Mouse (Mus musculus) large intestine, adult 2 months (tissue): ENCODE results near the gene Gm7534. TPM values are rescaled to one million over a fixed set of nuclear protein-coding genes. Genes with fewer than 3 reads are reported as not detected.
"Not testable (repeated sequence)": the region's sequence is repeated elsewhere in the genome, so short reads cannot be mapped to it uniquely, and the experiment has no call there.

Experiments
- DNase-seq: peaks from one replicate; pipeline ENCODE4 v3.0.0-alpha.2; 2012; ENCODE audit warnings: low read depth, low spot score
- WGBS: fragments of 180-500 bp; shearing (Covaris S2); methylation state at CpG from one replicate; pipeline ENCODE4 v1.1.7; 2018; 5-methylcytosine and 5-hydroxymethylcytosine counted together
- polyA plus RNA-seq: library from polyadenylated mRNA; depleted of rRNA; stranded (reverse); fragments of >200 nt; gene quantifications from 2 replicates; pipeline ENCODE4 v1.2.3, GENCODE M21; 2012

Gene Gm7534
- polyA plus RNA-seq, 1 experiment, result not detected

GRCm38 (mm10) chr4:134206488-134207053, 3.8 kb upstream of the Gm7534 start:
- 57% methylated on average over 6 of the region's 6 CpGs for WGBS
- no peak for DNase-seq

- DNase-seq, result no peak
- 86% methylated on average over 17 of the region's 17 CpGs for WGBS
These were observed 614 bp upstream of the Gm7534 start for GRCm38 (mm10) chr4:134203340-134203896.

- no peak for DNase-seq
- WGBS, result 67% methylated on average over 2 of the region's 2 CpGs
These were observed 3.4 kb downstream of the Gm7534 start for GRCm38 (mm10) chr4:134199371-134199770.

- 2% methylated on average over 22 of the region's 22 CpGs for WGBS
- DNase-seq, result no peak
These were observed 16.5 kb downstream of the Gm7534 start for GRCm38 (mm10) chr4:134186268-134186667.

- WGBS, result 87% methylated on average over 3 of the region's 3 CpGs
- DNase-seq, result no peak
These were observed 17.2 kb downstream of the Gm7534 start for GRCm38 (mm10) chr4:134185569-134185968.

- 78% methylated on average over 3 of the region's 3 CpGs for WGBS
- no peak for DNase-seq
These were observed 19.1 kb downstream of the Gm7534 start for GRCm38 (mm10) chr4:134183711-134184110.

GRCm38 (mm10) chr4:134181825-134182224, 21.0 kb downstream of the Gm7534 start:
- DNase-seq, result no peak

GRCm38 (mm10) chr4:134181112-134181511, 21.7 kb downstream of the Gm7534 start:
- no peak for DNase-seq
- 96% methylated on average over 1 of the region's 1 CpGs for WGBS

- no peak for DNase-seq
- WGBS, result 63% methylated on average over 3 of the region's 3 CpGs
These were observed 30.4 kb downstream of the Gm7534 start for GRCm38 (mm10) chr4:134172391-134172790.

GRCm38 (mm10) chr4:134166906-134167305, 35.9 kb downstream of the Gm7534 start:
- DNase-seq, result no peak
- WGBS, result 91% methylated on average over 3 of the region's 3 CpGs

GRCm38 (mm10) chr4:134165548-134166465, 37.0 kb downstream of the Gm7534 start:
- 62% methylated on average over 3 of the region's 3 CpGs for WGBS
- no peak for DNase-seq

GRCm38 (mm10) chr4:134165024-134165423, 37.8 kb downstream of the Gm7534 start:
- 31% methylated on average over 6 of the region's 6 CpGs for WGBS
- no peak for DNase-seq

GRCm38 (mm10) chr4:134164591-134164990, 38.2 kb downstream of the Gm7534 start:
- DNase-seq, result no peak
- WGBS, result 47% methylated on average over 6 of the region's 6 CpGs

GRCm38 (mm10) chr4:134160071-134160470, 42.7 kb downstream of the Gm7534 start:
- WGBS, result 7% methylated on average over 30 of the region's 30 CpGs
- DNase-seq, result not testable (repeated sequence)

- 78% methylated on average over 6 of the region's 6 CpGs for WGBS
- DNase-seq, result no peak
These were observed 44.0 kb downstream of the Gm7534 start for GRCm38 (mm10) chr4:134158774-134159173.

- over 99% methylated on average over 2 of the region's 2 CpGs for WGBS
- DNase-seq, result no peak
These were observed 45.2 kb downstream of the Gm7534 start for GRCm38 (mm10) chr4:134157558-134157957.

- DNase-seq, result no peak
- 83% methylated on average over 8 of the region's 8 CpGs for WGBS
These were observed 46.1 kb downstream of the Gm7534 start for GRCm38 (mm10) chr4:134156744-134157143.

GRCm38 (mm10) chr4:134155961-134156465, 46.8 kb downstream of the Gm7534 start:
- WGBS, result 94% methylated on average over 10 of the region's 10 CpGs
- DNase-seq, result no peak

GRCm38 (mm10) chr4:134155531-134155930, 47.3 kb downstream of the Gm7534 start:
- no peak for DNase-seq
- 92% methylated on average over 6 of the region's 6 CpGs for WGBS

- DNase-seq, result no peak
- 92% methylated on average over 3 of the region's 3 CpGs for WGBS
These were observed 48.5 kb downstream of the Gm7534 start for GRCm38 (mm10) chr4:134154354-134154753.

- WGBS, result 94% methylated on average over 3 of the region's 3 CpGs
- DNase-seq, result no peak
These were observed 49.1 kb downstream of the Gm7534 start for GRCm38 (mm10) chr4:134153656-134154055.
